Mouse (Mus musculus): Measurements from ENCODE around the gene Crot.

DNA sequence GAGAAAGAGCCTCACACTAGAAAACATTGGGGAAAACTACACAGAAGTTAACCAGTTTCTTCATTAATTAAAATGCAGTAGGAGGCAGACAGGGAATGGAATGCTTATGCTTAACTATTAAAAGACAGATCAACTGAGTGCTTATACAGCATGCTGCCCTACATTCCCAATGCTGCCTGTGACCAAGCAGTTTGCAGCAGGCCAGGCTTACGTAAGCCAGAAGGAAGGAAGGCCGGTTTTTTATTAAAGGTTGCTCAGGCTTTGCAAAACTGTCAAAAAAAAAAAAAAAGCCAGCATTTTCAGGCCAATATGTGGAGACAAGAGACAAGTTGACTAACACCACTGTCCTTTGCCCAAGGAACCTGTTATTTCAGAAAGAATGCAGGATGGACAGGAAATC lies 26.4 kb downstream of the Crot start:
- no peak for TF ChIP-seq CTCF (IDR thresholded peaks at IDR 0.05; ENCODE audit: insufficient read depth, low read depth, low read length)
- no peak for TF ChIP-seq POLR2A (IDR thresholded peaks at IDR 0.05; ENCODE audit: insufficient read depth, low read depth, low read length)
